Mouse (Mus musculus) c-Kit-negative CD71-positive TER-119-positive erythroid progenitor cells, embryonic 14.5 days (primary cell): Measurements from ENCODE around the gene Rasd1.
"Not testable (repeated sequence)": the region's sequence is repeated elsewhere in the genome, so short reads cannot be mapped to it uniquely, and the experiment has no call there.

ENCODE experiments used
- DNase-seq: peaks from one replicate; pipeline ENCODE4 v3.0.0-alpha.2; 2013; ENCODE audit warnings: low read depth, low spot score

Rasd1 gene

DNA sequence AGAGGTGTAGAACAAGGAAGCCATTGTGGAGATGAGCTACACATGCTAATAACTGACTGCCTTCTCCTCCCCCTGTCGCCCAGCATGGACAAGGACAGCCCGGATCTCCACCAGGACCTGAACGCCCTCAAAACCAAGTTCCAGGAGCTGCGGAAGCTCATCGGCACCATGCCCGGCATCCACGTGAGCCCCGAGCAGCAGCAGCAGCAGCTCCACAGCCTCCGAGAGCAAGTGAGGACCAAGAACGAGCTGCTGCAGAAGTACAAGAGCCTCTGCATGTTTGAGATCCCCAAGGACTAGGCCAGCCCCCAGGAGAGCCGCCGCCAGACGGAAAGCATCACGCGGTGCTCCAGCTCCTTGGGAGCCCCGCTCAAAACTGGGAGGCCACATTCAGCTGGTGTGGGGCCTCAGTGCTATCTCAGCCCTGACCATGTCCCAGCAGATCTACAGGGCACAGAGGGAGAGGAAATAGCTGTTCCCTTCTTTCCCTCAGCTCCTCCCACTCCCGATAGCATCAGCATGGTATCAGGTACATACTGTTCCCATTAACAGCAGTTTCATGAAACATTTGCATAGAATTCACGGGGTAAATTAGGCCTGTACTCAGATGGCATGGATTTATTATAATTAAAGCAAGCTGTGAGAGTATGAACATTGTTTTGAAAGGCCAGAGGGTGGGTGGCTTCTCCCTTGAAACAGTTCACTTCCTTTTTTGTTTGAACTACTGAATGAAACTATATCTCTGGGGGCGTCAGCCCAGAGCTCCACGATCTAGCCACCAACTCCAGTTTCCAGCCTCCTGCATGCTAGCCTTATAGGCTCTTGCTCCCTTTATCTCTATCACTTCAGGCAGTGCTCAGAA, 4.0 kb downstream of the Rasd1 start:
- DNase-seq, result no peak

DNA sequence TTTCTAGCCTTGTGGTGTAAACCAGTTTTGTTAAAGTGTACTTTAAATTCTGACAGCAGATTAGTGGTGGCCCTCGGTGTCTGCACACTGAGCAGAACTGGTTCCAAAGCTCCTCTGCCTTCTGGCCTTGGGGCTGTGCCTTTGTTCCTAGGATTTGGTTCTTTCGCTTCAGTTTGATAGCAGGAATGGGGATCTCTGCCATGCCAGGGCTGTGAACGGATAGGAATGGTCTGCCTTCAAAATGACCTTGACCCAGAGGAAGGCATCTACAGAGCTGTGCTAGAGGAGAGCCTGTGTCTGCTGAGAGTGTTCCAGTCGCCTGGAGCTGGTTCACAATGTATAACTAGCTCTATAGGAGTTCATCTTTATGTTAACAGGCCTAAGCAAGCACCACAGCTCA, 5.3 kb downstream of the Rasd1 start:
- no peak for DNase-seq

DNA sequence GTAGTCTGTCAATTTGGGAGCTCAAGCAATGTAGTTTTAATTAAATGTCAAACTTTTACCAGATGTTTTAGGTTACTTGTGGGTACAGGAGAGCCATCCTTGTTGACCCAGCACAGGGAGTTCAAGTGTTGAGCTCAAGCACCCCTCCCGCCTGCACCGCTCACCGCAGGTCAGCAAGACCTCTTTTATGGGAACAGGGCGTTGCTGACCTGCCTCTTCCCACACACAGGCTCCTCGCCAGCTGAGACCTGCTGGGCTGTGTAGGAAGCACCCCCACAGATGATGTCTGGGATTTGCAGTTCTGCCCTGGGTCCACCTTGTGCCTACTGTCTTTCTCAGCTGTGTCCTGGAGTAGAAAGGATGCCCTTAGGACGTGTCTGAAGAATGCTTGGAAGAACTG, 8.0 kb downstream of the Rasd1 start:
- DNase-seq, result no peak

DNA sequence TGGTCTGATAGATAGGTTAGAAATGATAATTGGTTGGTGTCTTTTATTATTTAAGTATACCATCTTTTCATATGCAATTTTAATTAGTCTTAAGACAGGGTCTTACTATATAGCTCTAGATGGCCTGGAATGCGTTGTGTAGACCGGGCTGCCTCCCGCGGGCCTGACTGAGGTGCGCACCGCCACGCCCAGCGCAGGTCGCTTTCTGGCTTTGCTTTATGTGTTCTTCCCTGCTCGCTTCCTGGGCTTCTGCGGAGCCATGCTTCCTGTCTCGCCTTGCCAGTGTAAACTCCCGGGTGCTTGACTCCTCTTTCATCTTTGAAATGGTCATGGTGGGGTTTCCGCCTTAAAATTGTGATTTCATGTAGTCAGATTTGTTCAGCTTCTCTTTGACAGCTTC, 11.9 kb downstream of the Rasd1 start:
- no peak for DNase-seq

DNA sequence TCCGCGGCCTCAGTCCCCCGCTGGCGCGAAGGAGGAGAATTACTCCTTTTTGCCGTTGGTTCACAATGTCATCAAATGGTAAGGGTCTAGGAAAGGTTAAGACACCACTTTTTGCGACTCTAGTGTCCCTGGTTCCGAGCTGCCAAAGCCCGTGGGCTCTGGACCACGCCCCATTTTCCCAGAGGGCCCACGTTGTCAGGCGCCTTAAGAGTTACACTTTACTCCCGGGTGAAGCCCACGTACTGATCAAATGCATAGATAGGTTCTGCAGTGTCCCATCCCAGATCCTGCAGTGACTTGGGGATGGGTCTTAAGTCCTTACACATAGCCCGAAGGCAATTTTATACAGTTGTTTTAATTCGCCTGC, 16.4 kb downstream of the Rasd1 start:
- peak; percentile 33 for DNase-seq

DNA sequence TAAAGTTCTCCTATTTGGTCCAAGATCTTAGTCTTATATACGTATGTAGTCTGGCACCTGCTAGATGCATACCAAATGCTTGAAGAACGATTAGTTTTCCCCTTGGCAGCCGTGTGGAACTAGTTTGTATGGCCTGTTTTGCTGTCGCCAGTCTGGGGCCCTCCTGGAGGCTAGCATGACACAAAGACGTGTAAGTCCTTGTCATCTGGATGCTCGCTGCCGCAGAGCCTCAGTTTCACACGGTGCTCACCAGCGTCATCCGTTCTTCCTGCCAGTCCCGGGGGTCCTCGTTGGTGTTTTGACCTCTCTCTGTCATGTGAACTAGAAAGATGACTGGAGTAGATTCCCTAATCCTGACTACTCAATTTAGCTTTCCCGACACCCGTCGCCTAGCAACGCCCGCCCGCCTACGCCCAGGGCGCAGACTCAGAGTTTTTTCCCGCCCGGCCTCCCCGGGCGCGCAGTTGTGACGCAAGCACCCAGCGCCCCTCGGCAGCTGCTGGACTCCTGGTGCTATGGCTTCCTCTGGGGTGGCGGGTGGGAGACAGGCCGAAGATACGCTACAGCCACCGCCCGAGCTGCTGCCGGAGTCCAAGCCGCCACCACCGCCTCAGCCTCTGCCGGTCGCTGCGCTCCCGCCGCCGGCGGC, 16.9 kb downstream of the Rasd1 start, which contains the start of gene Med9:
Med9 (plus strand) TSS at position 455 of the 649 bp plus-strand sequence.
- peak; percentile 84 for DNase-seq

DNA sequence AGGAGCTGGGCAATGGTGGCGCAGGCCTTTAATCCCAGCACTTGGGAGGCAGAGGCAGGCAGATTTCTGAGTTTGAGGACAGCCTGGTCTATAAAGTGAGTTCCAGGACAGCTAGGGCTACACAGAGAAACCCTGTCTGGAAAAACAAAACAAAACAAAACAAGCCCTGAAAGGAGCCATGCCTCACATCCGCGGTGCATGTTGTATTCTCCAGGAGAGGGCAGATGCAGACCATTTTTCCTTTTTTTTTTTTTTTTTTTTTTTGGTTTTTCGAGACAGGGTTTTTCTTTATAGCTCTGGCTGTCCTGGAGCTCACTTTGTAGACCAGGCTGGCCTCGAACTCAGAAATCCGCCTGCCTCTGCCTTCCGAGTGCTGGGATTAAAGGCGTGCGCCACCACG, 19.9 kb downstream of the Rasd1 start:
- not testable (repeated sequence) for DNase-seq

DNA sequence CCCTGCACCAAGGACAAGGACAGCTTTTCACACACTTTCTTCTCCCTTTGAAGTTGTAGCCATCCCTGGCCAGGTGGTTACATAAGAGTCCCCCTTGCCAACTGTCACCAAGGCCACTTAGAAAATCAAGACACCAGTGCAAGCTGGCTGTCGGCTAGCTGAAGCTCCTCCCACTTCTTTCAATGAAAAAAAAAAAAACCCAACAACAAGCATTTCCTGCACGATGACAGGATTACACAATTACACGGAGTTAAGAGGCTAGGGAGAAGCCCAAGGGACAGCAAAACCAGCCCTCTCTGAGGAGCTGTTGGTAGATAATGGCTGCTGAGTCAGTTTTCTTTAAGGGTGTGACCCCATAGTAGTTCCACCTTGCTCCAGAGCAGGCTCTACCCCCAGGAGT, 23.4 kb downstream of the Rasd1 start:
- peak; percentile 31 for DNase-seq

DNA sequence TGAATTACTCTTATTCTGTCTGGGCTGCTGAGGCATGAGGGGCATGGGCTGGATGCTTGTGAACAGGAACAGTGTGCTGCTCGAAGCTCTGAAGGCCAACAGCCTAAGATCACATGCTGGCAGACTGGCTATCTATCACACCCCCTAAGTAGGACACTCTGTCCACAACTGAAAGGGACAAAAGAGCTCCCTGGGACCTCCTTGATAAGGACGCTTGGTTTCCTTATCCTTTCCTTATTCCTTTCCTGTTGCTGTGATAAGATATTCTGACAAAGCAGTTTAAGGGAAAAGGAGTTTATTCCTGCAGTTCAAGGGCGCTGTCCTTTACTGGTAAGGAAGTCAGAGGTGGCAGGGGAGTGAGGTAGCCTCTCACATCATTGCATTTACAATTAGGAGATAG, 24.1 kb downstream of the Rasd1 start:
- no peak for DNase-seq

DNA sequence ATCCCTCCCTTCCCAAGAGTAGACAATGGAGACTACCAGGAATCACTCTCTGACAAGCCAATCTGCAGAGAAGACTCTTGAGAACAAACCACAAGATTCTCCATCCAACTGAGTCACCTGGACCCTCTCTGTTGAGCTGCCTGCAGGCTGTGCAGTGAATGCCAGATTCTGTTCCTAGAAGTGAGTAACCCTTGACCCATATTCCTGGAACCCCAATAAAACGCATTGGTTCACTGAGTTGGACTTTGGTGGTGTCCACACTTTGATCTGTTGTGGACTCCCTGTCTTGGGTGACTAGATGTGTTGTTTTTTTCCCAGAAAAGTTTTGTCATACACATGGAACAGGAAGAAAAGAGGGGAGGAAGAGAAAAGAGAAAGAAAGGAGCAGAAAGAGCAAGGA, 24.9 kb downstream of the Rasd1 start:
- DNase-seq, result no peak

DNA sequence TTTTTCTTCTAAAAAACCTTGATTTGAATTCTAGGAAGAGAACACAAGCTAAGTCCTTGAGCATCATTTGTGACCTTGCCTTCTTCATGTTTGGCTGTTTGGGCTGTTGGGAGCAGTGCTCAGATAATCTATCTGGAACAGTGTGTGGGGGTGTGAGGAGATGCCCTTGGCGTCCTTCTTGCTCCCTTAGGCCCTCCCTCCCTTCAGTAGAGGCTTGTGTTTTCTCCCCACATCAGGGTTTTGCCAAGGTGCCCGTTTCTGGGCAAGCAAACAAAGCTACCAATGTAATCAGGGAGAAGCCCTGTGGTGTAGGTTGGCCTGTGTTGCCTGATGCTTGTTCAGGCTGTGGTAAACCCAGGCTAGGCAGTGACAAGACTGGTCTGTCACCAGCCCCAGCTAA, 27.1 kb downstream of the Rasd1 start:
- no peak for DNase-seq

DNA sequence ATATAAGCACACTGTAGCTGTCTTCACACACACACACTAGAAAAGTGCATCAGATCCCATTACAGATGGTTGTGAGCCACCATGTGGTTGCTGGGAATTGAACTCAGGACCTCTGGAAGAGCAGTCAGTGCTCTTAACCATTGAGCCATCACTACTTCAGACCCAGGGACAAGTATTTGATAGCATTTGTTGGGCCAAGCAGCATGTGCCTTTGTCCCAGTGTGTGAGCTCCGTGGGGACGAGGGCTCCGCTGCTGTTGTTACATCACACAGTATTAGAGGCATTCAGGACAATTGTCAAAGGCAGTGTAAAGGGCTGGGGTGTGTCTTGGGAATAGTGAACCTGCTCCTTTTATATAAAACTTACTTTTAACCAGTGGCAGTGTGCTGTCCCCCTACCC, 27.7 kb downstream of the Rasd1 start:
- DNase-seq, result no peak

DNA sequence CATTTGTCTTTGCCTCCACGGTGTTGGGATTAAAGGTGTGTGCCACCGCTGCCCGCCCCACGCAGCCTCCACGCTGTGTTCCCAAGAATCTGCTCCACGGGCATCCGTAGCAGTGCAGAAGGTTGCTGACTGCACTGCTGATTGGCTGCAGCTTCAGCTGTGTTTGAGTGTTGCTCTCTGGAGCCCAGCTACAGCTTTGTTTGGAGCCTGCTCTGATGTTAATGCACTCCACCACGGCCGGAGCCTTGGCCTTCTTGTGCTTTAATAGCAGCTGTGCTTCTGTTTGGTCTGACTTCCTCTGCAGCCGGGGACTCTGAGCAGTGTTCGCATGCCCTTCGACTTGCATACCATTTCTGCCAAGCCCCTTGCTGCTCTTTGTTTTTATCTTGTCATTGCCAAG, 30.8 kb downstream of the Rasd1 start:
- DNase-seq, result no peak

DNA sequence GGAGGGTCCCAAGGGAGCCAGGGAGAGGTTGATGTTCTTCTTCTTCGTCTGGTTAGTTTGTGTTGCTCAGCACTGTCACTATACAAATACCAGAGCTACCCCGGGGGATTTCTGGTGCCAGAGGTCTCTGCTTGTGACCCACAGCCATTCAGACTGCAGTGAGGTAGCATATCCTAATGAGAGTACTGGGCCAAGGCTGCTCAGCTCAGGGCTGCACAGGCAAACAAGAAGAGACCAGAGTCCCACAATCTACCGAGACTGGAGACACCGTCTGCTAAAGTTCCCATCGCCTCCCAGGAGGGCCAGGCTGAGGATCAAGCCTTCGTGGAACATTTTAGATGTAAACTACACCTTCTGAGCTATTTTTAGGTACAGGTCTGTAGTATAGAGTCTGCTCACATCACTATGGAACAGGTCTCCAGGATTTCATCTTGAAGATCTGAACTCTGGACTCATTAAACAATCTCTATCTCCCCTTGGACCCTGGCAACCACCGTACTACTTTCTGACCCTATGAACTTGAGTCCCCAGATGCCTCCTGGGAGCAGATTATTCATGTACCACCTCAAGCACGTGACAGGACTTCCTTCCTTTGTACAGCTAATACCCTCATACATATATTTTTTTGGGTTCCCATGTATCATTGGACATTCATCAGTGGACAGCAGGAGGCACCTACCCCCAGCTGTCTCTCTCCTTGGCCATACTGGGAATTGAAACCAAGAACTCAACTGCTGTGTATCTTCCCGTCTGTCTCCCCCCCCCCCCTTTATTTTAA, 32.0 kb downstream of the Rasd1 start:
- no peak for DNase-seq

DNA sequence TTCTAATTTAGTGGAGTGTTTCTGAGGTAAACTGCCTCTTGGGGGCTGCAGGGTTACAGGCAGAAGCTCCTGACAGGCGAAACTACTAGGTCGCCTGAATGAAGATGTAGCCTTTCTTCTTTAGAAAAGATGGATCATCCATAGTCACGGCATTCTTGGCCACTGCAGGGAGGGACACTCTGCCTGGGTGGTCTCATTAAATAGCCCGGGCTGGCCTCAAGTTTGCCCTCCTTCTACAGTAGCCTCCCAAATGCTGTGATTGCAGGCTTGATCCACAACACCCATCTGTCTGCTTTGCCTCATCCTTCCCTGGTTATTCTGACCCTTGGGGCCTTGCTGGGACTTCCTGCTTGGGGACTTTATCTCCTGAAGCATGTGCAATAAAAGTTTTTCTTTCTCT, 34.7 kb downstream of the Rasd1 start:
- no peak for DNase-seq

DNA sequence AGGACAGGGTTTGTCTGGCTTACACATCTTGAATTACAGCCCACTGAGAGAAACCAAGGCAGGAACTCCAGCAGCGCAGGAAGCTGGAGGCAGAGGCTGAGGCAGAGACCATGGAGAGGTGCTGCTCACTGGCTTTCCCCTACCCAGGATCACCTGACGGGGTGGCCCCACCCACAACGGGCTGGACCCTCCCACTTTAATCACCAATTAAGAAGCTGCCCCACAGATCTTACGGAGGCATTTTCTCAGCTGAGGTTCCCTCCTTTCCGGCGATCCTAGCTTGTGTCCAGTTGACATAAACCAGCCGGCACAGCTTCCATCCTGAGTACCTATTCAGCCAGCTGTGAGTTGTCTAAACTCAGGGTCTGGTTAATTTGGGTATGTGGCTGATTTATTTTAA, 43.5 kb downstream of the Rasd1 start:
- peak; percentile 49 for DNase-seq

DNA sequence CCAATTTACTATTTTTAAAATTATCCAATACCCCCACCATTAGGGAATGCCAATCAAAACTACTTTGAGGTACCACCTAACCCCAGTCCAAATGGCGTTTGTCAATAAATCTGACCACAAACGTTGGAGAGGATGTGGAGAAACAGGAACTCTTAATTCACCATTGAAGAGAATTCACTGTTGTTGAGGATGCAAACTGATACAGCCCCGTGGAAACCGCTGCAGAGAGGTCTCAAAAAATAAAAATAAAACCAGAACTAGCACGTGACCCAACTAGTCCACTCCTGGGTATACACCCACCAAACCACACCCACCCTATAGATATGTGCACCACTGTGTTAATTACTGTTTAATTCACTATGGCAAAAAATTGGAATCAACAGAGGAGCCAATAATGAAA, 44.4 kb downstream of the Rasd1 start:
- no peak for DNase-seq

DNA sequence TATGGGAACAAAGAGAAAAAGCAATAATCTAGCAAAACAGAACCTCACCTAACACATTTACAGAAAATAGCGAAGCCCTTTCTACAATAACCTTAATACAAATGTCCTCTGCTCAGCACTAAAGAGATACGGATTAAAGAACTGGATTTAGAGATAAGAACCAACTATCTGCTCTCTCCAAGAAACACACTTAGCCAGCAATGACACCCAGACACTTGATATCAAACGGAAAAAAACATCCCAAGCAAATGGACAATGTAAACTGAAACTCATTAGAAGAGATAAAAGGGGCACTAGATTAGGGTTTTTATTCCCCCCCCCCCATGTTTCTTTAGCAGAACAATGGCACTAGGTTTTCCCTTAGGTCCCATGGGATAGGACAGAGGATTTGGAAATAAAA, 45.3 kb downstream of the Rasd1 start:
- DNase-seq, result no peak

DNA sequence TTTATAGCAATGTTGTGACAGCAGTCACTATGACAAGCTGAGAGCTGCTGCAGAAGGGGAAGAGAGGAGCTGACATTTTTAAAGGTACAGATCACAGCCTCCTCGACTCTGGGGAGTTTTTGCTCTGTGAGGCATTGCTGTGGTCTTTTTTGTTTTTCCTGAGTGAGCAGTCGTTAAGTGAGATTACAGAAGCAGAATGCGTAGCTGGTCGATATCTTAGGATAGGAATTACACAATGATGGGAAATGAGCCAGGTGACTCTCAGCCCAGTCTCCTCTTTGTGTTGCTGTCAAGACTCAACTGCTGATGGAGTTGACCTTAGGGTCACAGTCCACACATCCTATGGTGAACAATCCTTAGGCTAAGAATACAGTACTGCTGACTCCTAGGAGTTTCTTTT, 46.7 kb downstream of the Rasd1 start:
- DNase-seq, result no peak

DNA sequence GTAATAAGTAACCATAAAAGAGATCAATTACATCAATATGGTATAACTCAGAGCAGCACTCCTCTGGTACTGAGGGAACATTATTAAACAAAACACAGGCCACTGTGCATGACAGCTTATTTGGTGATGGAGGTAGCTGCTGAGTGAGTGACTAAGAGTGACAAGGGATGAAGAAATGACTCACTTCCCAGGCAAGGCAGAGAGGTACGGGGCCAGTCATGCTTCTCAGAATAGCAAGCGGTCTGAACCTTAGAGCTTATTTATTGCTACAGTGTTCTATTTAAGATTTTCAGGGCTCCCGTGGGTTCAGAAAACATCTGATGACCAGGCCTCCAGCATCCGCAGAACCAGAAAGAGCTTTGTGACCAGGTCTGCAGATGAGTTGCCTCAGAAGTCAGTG, 51.0 kb downstream of the Rasd1 start:
- no peak for DNase-seq
